Mouse (Mus musculus): ENCODE measurements around the gene Kcnk10.
"Not testable (repeated sequence)": the region's sequence is repeated elsewhere in the genome, so short reads cannot be mapped to it uniquely, and the experiment has no call there.

The Kcnk10 gene

DNA sequence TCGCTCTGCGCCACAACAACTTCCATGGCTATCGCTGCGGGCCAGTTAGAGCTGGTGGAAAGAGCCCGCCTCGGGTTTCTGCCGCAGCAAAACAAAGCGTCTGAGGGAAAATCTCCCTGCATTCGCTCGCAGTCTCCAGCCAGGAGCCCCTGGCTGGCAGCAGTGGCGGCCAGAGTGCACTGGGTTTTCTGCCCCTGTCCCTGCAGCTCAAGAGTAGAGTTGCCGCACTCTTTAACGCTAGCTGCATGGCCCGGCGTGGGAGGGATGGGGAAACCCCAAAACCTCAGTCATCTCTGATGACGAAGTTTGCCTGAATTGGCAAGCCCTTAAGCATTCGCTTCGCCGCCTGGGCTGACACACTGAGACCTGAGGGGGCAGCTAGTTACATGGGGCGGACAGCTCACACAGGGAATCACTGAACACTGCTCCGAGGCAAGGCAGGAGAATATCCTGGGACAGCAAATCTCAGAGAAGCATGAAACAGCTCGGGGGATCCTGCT lies at the start of gene Kcnk10:
TSS of gene Kcnk10 (minus strand) at position 450 of the 500 bp plus-strand sequence.
- no peak for DNase-seq (ENCODE audit: low spot score)

- peak; percentile 90 for DNase-seq (ENCODE audit: low spot score)
Measured at GRCm38 (mm10) chr12:98627392-98628259, 49.5 kb upstream of the Kcnk10 start, which contains the start of gene Spata7. Gene Spata7 (plus strand): TSS chr12:98628157.

- not testable (repeated sequence) for DNase-seq (ENCODE audit: low spot score)
Measured at GRCm38 (mm10) chr12:98623266-98623665, 45.2 kb upstream of the Kcnk10 start.

- not testable (repeated sequence) for DNase-seq (ENCODE audit: low spot score)
Measured at GRCm38 (mm10) chr12:98620922-98621321, 42.8 kb upstream of the Kcnk10 start.

GRCm38 (mm10) chr12:98619496-98619895 lies 41.4 kb upstream of the Kcnk10 start:
- no peak for DNase-seq (ENCODE audit: low spot score)

GRCm38 (mm10) chr12:98615746-98616145 lies 37.6 kb upstream of the Kcnk10 start:
- DNase-seq (ENCODE audit: low spot score), result no peak

DNA sequence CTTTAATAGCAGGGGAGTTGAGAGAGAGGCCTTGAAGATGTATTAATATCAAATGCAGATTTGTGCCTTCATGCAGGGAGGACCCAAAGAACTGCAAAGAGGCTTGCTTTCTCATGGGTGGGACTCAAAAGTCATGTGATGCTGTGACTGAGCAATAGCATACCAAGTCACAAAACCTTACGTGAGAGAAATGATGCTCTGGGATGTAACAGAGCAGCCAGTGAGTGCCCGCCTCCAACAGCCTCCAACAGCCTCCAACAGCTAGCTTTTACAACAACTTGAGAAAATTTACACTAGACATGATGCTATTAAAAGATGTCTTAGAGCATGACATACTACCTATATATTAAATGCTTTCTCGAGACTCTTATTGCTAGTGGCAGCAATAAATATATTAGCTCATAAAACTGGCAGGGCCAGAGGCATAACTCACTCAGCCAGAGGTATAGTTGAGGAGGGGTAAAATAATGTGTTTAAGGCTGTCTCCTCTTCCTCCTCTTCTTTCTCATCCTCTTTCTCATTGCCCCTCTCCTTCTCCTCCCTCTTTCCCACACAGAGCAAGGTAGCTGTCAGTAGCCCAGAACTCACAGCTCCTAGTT lies 36.9 kb upstream of the Kcnk10 start:
- no peak for DNase-seq (ENCODE audit: low spot score)

- no peak for DNase-seq (ENCODE audit: low spot score)
Measured at GRCm38 (mm10) chr12:98610341-98610740, 32.2 kb upstream of the Kcnk10 start.

GRCm38 (mm10) chr12:98606595-98607290 lies 28.6 kb upstream of the Kcnk10 start:
- DNase-seq (ENCODE audit: low spot score), result no peak

DNA sequence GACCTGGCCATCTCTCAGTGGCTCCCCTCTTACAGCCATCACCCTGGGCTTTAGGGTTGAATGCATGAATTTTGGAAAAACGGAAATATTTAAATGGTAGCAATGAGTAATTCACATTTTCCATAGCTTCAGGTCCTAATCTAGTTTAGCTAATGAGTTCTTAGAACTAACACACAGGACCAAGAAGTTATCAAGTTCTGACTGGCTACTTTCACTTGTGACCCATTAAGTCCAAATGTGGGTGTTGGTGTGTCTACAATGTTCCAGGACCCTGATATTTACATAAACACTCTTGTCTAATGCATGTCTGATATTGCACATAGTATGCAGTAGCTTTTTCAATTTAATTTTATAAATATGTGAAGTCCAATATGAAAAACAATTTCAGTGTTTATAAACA lies 27.2 kb upstream of the Kcnk10 start:
- DNase-seq (ENCODE audit: low spot score), result no peak

DNA sequence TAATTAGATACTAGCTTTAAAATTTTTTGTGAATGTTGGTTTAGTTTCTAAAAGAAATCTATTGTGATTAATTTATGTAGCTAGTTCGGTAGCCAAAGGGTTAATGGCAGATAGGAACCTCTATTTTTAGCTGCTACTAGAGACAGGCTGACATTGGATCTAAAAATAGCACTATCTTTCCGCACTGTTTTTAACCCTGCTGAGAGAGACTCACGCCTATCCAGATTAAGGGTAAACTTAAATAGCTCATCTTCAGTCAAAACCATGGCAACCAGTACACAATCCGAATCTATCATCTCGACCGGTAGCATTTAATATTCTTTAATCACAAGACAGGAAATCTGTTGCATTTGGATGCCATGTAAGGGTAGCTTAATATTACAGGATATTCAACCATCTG lies 24.0 kb upstream of the Kcnk10 start:
- no peak for DNase-seq (ENCODE audit: low spot score)

DNA sequence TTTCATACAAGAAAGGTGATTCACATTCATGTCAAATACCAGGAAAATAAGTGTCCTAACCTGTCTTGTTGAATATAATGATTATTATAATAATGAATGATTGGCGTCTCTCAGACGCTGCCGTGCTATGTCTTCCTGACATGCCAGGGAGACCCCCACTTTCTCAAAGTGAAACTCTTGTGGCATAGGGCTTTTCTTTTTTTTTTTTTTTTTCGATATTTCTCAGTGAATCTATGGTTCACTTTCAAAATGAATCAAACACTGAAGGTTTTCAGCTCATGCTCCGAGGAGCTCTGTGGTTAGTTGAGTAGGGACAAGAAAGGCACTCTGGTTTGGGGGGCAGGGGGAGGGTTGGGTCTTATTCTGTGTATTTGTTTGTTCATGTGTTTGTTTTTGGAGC lies 22.8 kb upstream of the Kcnk10 start:
- no peak for DNase-seq (ENCODE audit: low spot score)

GRCm38 (mm10) chr12:98591016-98591415 lies 12.9 kb upstream of the Kcnk10 start:
- DNase-seq (ENCODE audit: low spot score), result no peak

- DNase-seq (ENCODE audit: low spot score), result no peak
Measured at GRCm38 (mm10) chr12:98588573-98588972, 10.5 kb upstream of the Kcnk10 start.

GRCm38 (mm10) chr12:98585302-98585701 lies 7.2 kb upstream of the Kcnk10 start:
- no peak for DNase-seq (ENCODE audit: low spot score)

DNA sequence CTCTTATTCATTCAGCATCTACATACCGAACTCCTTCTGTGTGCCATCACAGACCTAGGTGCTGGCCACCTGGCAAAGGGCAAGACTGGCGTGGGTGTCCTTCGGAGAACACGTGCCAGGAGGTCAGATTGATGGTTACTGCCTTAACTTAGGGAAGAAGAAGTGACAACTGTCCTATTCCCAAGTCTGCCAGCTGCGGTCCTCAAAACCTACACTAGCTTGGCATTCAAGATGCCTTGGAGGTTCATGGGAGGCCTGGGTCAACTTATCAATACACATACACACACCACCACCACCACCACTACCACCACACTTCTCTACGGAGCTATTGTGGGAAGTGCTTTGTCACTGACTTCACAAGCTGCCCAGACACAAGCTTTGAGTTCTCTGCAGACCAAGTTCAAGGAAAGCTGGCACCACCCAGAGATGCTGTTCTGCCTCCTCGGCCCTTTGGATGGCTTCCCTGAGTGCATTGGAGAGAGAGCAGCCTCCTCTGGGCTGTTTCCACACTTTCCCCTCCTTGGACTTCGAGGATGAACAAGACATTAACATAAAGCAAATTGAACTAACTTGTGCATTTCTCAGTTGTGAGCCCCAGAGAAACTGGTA lies 2.1 kb downstream of the Kcnk10 start:
- no peak for DNase-seq (ENCODE audit: low spot score)

DNA sequence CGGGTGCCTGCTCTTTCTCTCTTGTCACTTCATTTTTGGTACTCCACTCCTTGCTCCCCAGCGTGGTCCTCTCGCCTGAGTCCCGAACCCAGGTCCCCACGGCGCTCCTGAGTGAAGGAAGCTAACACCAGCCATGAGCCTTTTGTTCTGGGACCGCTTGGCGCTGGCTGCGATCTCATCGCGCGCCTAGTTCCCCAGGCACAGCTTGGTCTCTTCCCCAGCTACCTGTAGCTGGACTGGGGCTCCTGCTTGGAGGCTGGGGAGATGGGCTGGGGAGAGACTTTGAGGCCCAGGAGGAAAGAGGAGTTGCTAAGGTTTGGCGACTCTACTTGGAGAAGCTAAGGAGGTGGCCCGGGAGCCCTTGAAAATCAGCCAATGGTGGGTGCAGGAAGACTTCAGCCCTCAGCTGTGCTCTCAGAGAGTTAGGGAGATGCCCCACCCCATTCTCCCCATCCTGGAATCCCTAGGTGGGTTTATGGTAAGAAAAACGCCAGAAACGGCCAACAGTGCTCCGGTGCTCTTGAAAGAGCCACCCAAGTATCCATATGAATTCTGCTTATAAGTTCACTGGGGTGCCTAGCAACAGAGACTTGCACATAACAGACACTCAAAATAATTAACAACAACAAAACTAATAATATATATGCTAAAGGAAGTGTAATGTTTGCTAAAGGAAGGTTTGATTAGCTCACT lies 2.8 kb downstream of the Kcnk10 start:
- no peak for DNase-seq (ENCODE audit: low spot score)

DNA sequence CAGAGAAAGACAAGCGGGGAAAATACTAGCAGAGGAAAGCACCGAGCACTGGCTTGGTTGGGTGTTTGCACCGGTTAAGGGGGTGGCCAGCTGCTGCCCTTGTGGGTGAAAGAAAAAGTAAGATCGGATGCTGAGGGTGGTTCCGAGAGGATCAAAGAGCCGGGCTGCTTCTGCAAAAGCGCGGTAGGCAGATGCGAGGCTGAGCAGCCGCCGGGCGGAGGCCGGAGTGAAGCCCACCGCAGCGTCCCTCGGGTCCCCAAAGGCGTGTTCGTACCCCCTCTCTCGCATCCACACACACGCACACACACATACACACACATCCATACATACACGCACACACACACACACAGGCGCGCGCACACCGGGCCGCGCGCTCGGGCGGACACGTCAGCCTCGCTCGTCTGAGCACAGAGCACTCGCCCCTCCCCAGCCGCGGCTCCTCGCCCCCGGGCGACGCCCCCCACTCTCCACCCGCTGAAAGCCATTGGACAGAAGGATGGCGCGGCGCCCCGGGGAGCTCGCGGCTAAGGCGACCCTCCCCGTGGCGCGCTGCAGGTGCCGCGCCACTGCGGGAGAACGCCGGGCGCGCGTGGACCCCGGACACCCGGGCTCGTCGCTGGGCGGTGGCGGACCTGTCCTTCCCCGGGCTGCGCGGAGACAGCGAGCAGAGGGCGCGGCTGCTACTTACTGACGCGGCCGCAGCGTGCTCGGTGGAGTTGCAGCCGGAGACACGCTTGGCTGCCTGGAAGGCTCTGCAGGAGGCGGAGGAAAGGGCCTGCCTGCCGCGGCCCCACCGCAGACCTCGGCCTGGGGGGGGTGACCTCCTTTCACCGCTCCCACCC lies 3.5 kb downstream of the Kcnk10 start:
- no peak for DNase-seq (ENCODE audit: low spot score)

DNA sequence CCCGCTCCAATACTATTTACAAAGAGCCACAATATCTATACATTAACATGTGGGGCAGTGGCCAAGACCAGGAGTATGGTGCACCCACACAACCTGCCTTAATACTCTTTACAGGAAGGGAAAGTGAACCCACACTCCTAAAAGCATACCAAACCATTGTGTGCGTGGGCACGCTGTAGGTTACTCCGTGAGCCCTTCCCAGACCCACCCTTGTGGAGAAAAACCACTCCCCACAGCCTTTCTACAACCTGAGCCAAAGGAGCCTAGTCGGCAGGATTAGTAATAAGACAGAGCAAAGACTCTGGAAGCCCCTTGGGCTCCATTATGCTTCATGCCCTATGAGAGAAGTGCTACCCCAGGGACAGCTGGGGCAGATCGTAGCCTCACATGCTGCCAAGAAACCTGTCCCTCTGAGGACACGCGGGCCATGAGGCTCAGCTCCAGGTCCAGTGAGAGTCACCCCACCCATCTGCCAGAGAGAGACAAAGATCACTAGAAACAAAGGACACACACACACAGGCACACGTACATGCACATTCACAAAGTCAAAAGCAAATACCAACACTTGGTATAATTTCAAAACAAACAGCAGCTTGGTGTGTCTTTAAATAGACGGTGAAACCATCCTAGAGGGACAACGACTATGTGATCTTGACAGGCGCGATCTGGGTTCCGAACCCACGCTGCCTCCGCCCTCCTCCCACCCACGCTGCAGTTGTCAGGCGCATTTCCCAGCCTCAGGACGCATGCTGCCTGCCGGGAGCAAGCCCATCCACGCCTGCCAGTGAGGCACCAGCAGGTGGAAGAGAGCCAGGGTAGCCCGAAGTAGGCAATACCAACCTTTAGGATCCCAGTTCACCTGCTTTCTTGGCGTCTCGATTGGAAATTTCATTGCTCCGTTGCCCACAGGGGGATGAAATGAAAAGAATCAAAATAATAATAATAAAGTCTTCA lies 4.5 kb downstream of the Kcnk10 start:
- DNase-seq (ENCODE audit: low spot score), result no peak

Measured in testis, postnatal 14 days (tissue).